Mouse (Mus musculus) urinary bladder, postnatal 25 days (tissue): ENCODE data around the gene Nipa2.
"Not testable (repeated sequence)": the region's sequence is repeated elsewhere in the genome, so short reads cannot be mapped to it uniquely, and the experiment has no call there.

Source experiments
- DNase-seq: peaks from one replicate; pipeline ENCODE4 v3.0.0; 2022; ENCODE audit warnings: low spot score

Nipa2 gene

GRCm38 (mm10) chr7:55935025-55935424 lies 27.3 kb downstream of the Nipa2 start:
- DNase-seq, result no peak

GRCm38 (mm10) chr7:55928649-55929048 lies 33.6 kb downstream of the Nipa2 start:
- DNase-seq, result no peak

GRCm38 (mm10) chr7:55927262-55927661 lies 35.0 kb downstream of the Nipa2 start:
- no peak for DNase-seq

GRCm38 (mm10) chr7:55918365-55918764 lies 43.9 kb downstream of the Nipa2 start:
- DNase-seq, result not testable (repeated sequence)

- no peak for DNase-seq
Measured at GRCm38 (mm10) chr7:55912118-55912517, 50.2 kb downstream of the Nipa2 start.

- DNase-seq, result no peak
Measured at GRCm38 (mm10) chr7:55911371-55911770, 50.9 kb downstream of the Nipa2 start.

- DNase-seq, result no peak
Measured at GRCm38 (mm10) chr7:55910356-55910755, 51.9 kb downstream of the Nipa2 start.

GRCm38 (mm10) chr7:55909519-55909918 lies 52.8 kb downstream of the Nipa2 start:
- DNase-seq, result no peak

- no peak for DNase-seq
Measured at GRCm38 (mm10) chr7:55905449-55905848, 56.8 kb downstream of the Nipa2 start.

GRCm38 (mm10) chr7:55903766-55904165 lies 58.5 kb downstream of the Nipa2 start:
- no peak for DNase-seq

GRCm38 (mm10) chr7:55891797-55892196 lies 70.5 kb downstream of the Nipa2 start:
- no peak for DNase-seq

- DNase-seq, result no peak
Measured at GRCm38 (mm10) chr7:55890731-55891130, 71.5 kb downstream of the Nipa2 start.

- DNase-seq, result no peak
Measured at GRCm38 (mm10) chr7:55889996-55890395, 72.3 kb downstream of the Nipa2 start.

GRCm38 (mm10) chr7:55888603-55889002 lies 73.7 kb downstream of the Nipa2 start:
- DNase-seq, result no peak
